Mouse (Mus musculus) limb, embryonic 14.5 days (tissue): ENCODE results near the gene Rpl9-ps6. TPM values are rescaled to one million over a fixed set of nuclear protein-coding genes. Genes with fewer than 3 reads are reported as not detected.
"Not testable (repeated sequence)": the region's sequence is repeated elsewhere in the genome, so short reads cannot be mapped to it uniquely, and the experiment has no call there.

Experiments used
- ATAC-seq: fragments of 200-750 bp; cut with Nextera tagmentation; 2 replicates; pipeline ENCODE4 v1.8.0; 2017; ENCODE audit warnings: low read depth, moderate number of reproducible peaks, moderate TSS enrichment; ENCODE audit not compliant: low FRiP score
- DNase-seq: peaks from one replicate; pipeline ENCODE4 v3.0.0-alpha.2; 2015; ENCODE audit warnings: low spot score
- H3K27ac ChIP-seq: fragments of 300-500 bp; sonication (generic); replicated peaks from 2 replicates; pipeline ENCODE4 v1.5.1; 2014; ENCODE audit warnings: low read depth, mild to moderate bottlenecking, low read length, moderate library complexity, mixed read lengths
- H3K27me3 ChIP-seq: fragments of 300-500 bp; sonication (generic); 2 replicates; pipeline ENCODE4 v1.6.1; 2014; ENCODE audit warnings: low read length, mixed read lengths; ENCODE audit not compliant: control insufficient read depth, insufficient read depth
- H3K36me3 ChIP-seq: fragments of 300-500 bp; sonication (generic); 2 replicates; pipeline ENCODE4 v1.6.1; 2014; ENCODE audit warnings: mild to moderate bottlenecking, low read length, moderate library complexity, mixed read lengths; ENCODE audit not compliant: control insufficient read depth, insufficient read depth
- H3K4me1 ChIP-seq: fragments of 300-500 bp; sonication (generic); 2 replicates; pipeline ENCODE4 v1.6.1; 2014; ENCODE audit warnings: antibody characterized with exemption, low read length, mixed read lengths; ENCODE audit not compliant: control insufficient read depth, insufficient read depth
- H3K4me2 ChIP-seq: fragments of 300-500 bp; sonication (generic); replicated peaks from 2 replicates; pipeline ENCODE4 v1.6.1; 2014; ENCODE audit warnings: low read depth, mild to moderate bottlenecking, low read length, moderate library complexity; ENCODE audit not compliant: severe bottlenecking
- H3K4me3 ChIP-seq: fragments of 300-500 bp; sonication (generic); replicated peaks from 2 replicates; pipeline ENCODE4 v1.5.1; 2014; ENCODE audit warnings: low read length
- H3K9ac ChIP-seq: fragments of 300-500 bp; sonication (generic); 2 replicates; pipeline ENCODE4 v1.6.1; 2014; ENCODE audit warnings: mild to moderate bottlenecking, low read depth, low read length, moderate library complexity; ENCODE audit not compliant: severe bottlenecking
- H3K9me3 ChIP-seq: fragments of 300-500 bp; sonication (generic); 2 replicates; pipeline ENCODE4 v1.6.1; 2016; ENCODE audit warnings: low read length; ENCODE audit not compliant: control insufficient read depth
- POLR2A ChIP-seq: fragments of 200-500 bp; IDR thresholded peaks from 2 replicates; pipeline ENCODE4 v1.8.0; 2012; ENCODE audit warnings: inconsistent platforms, mild to moderate bottlenecking, moderate library complexity, borderline replicate concordance; ENCODE audit not compliant: insufficient read depth, insufficient read length; ENCODE audit errors: extremely low read depth
- WGBS: fragments of 180-500 bp; shearing (Covaris S2); extraction: QIAGEN DNeasy Blood & Tissue Kit; methylation state at CpG from one replicate; pipeline ENCODE4 v1.1.7; 2014; 5-methylcytosine and 5-hydroxymethylcytosine counted together
- polyA plus RNA-seq, 2 experiments: library from polyadenylated mRNA; depleted of rRNA in 1 of 2; stranded (reverse) in 1 of 2; unstranded in 1 of 2; fragments of >200 nt; fragmentation: Nextera tagmentation in 1 of 2; extraction: Ambion mirVana in 1 of 2; gene quantifications; 2 replicates each; pipeline versions ENCODE4 v1.2.1 to v1.2.3; 2012 to 2014

Rpl9-ps6 gene
- polyA plus RNA-seq, 2 experiments, result 47.7 to 162 TPM

DNA sequence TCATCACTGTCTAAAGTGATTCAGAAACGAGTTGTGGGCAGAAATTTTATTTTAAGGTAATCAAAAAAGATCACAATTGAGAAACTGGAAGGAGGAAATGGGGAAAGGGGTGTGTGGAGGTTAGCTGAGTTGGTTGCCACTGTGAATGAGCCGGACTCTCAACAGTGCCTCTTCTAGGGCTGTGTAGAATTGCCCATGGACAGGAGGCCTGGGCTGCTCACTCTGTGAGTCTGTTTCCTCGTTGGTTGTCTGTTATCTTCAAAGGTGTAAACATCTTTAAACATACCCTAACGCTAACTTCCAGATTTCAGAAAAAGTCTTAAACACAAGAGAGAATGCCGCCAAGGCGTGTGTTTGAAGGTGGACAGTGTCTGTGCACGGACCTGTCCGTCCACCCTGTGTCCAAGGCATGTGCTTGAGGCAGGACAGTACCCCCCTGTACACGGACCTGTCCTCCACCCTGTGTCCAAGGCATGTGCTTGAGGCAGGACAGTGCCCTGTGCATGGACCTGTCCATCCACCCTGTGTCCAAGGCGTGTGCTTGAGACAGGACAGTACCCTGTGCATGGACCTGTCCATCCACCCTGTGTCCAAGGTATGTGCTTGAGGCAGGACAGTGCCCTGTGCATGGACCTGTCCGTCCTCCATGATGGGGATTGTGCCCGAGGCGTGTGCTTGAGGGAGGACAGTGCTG lies 4.3 kb upstream of the Rpl9-ps6 start:
- no peaks in the 10 kb centered on the region for H3K36me3 ChIP-seq
- H3K4me2 ChIP-seq, result no peak overlapping the region
- no peak for DNase-seq
- no peaks in the 10 kb centered on the region for H3K27me3 ChIP-seq
- ATAC-seq, result no peak
- H3K9ac ChIP-seq, result no peak overlapping the region
- H3K9me3 ChIP-seq, result no peaks in the 10 kb centered on the region
- H3K4me3 ChIP-seq, result no peak overlapping the region
- H3K4me1 ChIP-seq, result no peaks in the 10 kb centered on the region
- H3K27ac ChIP-seq, result no peak overlapping the region
- TF ChIP-seq POLR2A, result no peak
- 88% methylated on average over 13 of the region's 13 CpGs for WGBS

DNA sequence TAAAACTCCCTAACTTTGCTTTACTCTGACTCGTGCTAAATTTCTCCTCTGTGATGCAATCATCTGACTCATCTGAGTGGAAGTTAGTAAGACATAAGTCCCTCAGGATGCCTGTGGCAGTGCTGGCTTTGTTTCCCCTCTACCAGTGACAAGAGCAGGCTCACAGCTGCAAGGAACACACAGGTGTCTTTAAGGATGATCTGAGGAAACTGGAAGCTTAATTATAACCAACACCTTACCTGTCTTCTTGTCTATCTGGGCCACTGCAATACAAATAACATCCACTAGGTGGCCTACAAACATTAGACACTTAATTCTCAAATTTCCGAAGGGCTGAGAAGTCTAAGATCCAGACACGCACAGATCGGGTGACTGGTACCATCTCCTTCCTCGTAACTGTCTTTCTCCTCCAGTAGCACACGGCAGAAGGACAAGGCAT lies 3.7 kb upstream of the Rpl9-ps6 start:
- TF ChIP-seq POLR2A, result no peak
- peak; percentile 64 for DNase-seq
- WGBS, result 32% methylated on average over 6 of the region's 6 CpGs

DNA sequence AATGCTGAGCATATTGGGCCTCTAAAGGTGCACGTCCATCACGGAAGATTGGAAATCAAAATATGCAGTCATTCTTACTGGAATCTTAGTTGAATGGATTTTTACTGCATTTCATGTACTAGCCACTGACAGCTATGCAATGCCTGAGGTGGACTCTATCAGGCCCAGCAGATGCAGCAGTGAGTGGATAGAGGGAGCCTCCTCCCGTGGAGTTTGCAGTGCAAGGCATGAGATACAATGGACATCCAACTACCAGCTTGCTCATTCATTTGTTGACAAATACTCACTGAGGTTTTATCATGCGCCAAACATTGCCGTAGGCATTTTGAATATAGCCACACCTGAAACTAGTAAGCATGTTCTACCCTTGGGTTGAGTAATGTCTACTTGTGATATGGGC lies 947 bp upstream of the Rpl9-ps6 start:
- Histone ChIP-seq H3K4me3 (no peak overlapping the region), H3K36me3 (no peaks in the 10 kb centered on the region), H3K27me3 (no peaks in the 10 kb centered on the region), H3K9ac (no peak overlapping the region), H3K4me2 (no peak overlapping the region), H3K9me3 (no peaks in the 10 kb centered on the region), H3K27ac (no peak overlapping the region), H3K4me1 (no peaks in the 10 kb centered on the region)
- 93% methylated on average over 5 of the region's 5 CpGs for WGBS
- ATAC-seq (no peak), DNase-seq (no peak)
- TF ChIP-seq POLR2A, result no peak

More for the DNA sequence above, 3.7 kb upstream of the Rpl9-ps6 start:
- Histone ChIP-seq H3K9me3 (no peaks in the 10 kb centered on the region), H3K27me3 (no peaks in the 10 kb centered on the region), H3K4me3 (no peak overlapping the region), H3K4me1 (no peaks in the 10 kb centered on the region), H3K9ac (no peak overlapping the region), H3K4me2 (no peak overlapping the region), H3K27ac (no peak overlapping the region), H3K36me3 (no peaks in the 10 kb centered on the region)
- no peak for ATAC-seq

DNA sequence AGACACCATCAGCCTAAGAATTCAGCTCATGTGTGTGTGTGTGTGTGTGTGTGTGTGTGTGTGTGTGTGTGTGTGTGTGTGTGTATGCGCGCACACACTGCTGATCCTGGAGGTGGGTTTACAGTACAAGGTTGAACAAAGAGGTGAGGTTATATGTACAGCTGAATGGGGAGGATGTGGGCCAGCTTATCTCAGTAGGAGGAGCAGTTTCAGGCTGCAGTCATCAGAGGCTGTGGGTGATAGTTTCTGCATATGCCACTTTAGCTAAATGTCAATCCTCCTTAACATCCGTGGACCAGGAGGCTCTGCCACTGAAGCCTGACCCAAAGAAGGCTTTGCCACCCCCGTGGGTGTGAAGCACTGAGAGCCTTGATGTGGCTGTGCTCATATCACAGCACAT lies 1.1 kb downstream of the Rpl9-ps6 start:
- 83% methylated on average over 4 of the region's 4 CpGs for WGBS
- no peak for TF ChIP-seq POLR2A
- Histone ChIP-seq H3K4me1 (no peaks in the 10 kb centered on the region), H3K9me3 (no peaks in the 10 kb centered on the region), H3K36me3 (no peaks in the 10 kb centered on the region), H3K9ac (no peak overlapping the region), H3K4me2 (no peak overlapping the region), H3K27me3 (no peaks in the 10 kb centered on the region), H3K4me3 (no peak overlapping the region), H3K27ac (no peak overlapping the region)
- DNase-seq, result no peak
- ATAC-seq, result no peak

DNA sequence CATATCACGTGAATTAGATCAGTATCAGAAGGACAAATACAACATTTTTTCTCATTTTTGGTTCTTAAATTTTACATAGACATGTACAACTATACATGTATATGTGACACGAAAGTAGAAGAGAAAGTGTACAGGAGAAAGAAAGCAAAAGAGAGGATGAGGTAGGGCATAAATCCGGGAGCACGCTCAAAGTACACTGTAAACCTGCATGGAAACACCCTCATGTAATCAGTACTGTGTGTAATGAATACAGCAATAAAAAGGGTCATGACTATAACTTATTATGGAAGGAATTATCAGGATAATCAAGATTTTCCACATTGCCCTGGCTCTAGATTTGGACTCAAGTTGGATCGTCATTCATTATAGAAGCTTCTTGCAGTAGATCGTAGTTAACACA lies 3.3 kb downstream of the Rpl9-ps6 start:
- TF ChIP-seq POLR2A, result no peak
- DNase-seq, result no peak
- no peaks in the 10 kb centered on the region for H3K36me3 ChIP-seq
- no peak overlapping the region for H3K27ac ChIP-seq
- ATAC-seq, result no peak
- H3K4me2 ChIP-seq, result no peak overlapping the region
- 90% methylated on average over 6 of the region's 6 CpGs for whole genome bisulfite sequencing
- H3K9me3 ChIP-seq, result no peaks in the 10 kb centered on the region
- H3K9ac ChIP-seq, result no peak overlapping the region
- H3K4me1 ChIP-seq, result no peaks in the 10 kb centered on the region
- no peaks in the 10 kb centered on the region for H3K27me3 ChIP-seq
- H3K4me3 ChIP-seq, result no peak overlapping the region

DNA sequence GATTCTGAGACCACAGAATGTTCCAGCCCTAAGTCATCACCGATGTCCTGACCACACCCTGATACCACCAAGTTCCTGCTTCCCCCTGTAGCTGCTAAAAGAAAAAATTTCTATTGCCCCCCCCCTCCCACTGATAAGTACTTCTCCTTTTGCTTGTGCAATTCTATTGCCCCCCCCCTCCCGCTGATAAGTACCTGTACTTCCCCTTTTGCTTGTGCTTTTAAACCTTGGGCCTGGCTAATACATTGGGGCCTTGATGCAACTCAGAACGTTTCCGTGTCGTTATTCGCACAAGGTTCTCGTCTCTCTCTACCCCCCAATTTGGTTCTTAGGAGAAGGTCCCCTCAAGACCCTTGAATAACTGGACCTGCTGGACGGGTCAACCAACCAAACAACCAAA lies 8.7 kb downstream of the Rpl9-ps6 start:
- not testable (repeated sequence) for H3K4me3 ChIP-seq, H3K27ac ChIP-seq, H3K4me1 ChIP-seq, H3K36me3 ChIP-seq, H3K27me3 ChIP-seq, H3K9ac ChIP-seq, DNase-seq, H3K4me2 ChIP-seq, ATAC-seq, H3K9me3 ChIP-seq
- 84% methylated on average over 8 of the region's 8 CpGs for WGBS
